Mouse (Mus musculus) CD4-positive, CD25-positive, alpha-beta regulatory T cell, adult 2 months (primary cell): ENCODE data around the gene Vps45.
A peak's percentile ranks its signal among the peaks of the same experiment; 100 is the strongest.

Experiments
- DNase-seq: peaks from one replicate; pipeline ENCODE4 v3.0.0-alpha.2; 2012; ENCODE audit warnings: low read depth, low spot score

Vps45 gene

GRCm38 (mm10) chr3:96038851-96039250 is 19.4 kb downstream of the Vps45 start:
- DNase-seq = no peak

DNA sequence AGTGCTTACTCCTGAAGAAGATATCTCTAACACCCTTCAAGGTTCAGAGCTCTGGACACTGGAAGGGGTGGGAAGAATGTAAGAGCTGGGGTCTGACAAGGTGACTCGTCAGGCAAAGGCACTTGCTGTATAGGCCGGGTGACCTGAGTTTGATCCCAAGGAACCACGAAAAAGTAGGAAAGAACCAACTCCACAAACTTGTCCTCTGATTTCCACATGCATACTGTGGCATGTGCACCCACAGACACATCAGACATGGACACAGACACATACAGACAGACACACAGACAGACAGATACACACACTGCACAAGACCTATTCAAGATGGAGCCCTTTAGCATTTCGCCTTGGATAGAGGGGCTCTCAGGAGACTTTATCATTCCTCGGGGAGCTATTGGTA is 20.1 kb downstream of the Vps45 start:
- DNase-seq = no peak

GRCm38 (mm10) chr3:96036796-96037195 is 21.5 kb downstream of the Vps45 start:
- DNase-seq = no peak

GRCm38 (mm10) chr3:96033046-96033445 is 25.2 kb downstream of the Vps45 start:
- peak; percentile 8 for DNase-seq

GRCm38 (mm10) chr3:96032652-96033017 is 25.6 kb downstream of the Vps45 start:
- DNase-seq = no peak

GRCm38 (mm10) chr3:96031991-96032651 is 26.1 kb downstream of the Vps45 start:
- DNase-seq = peak; percentile 69

- DNase-seq = no peak
Observed at GRCm38 (mm10) chr3:96029766-96030165, 28.5 kb downstream of the Vps45 start.

GRCm38 (mm10) chr3:96029336-96029735 is 28.9 kb downstream of the Vps45 start:
- no peak for DNase-seq

DNA sequence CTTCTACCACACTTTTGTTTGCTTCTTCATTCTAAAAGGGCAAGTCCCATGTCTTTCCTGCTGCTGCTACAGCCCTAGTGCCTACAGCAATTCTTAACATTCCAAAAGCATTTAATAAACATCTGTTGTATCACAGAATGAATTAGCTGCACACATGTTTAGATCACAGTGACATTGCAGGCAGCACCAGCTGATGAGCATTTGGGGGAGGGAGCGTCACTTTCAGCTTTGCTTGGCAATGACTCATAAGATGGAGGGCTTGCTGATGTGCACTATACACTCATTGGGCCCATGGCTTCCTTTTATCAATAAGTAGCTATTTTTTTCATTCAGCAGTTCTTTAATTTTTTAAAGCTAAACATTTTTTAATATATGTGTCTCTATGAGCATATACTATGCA is 30.4 kb downstream of the Vps45 start:
- peak; percentile 21 for DNase-seq

GRCm38 (mm10) chr3:96027145-96027544 is 31.1 kb downstream of the Vps45 start:
- DNase-seq = no peak

DNA sequence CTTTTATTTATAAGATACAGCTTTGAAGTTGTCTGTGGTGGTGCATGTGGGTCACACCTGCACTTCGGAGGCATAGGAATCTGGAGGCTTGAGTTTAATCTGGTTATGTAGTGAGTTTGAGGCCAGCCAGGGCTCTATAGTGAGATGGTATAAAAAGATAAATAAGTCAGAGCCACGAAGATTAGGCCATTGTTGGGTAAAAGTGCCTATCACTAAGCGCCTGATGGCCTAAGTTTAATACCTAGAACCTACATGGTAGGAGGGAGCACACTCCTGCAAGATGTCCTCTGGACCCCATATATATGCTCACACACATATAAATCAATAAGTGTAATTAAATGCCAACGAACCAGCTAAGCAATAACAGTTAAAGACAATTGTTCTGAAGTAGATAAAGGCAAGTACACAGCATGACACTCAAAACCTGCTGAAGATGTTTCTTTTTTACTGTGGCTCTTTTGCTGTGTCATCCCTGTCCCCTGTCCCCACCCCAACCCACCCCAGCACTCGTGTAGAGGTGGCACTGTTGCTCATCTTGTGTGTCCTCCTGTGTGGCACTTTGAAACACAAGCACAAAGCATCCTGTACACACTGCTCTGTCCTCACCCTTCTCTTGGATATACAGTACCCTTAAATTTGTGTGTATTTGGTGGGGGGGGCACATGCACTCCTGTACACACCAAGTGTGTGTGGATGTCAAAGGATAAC is 36.7 kb downstream of the Vps45 start:
- no peak for DNase-seq

GRCm38 (mm10) chr3:96020735-96021134 is 37.5 kb downstream of the Vps45 start:
- no peak for DNase-seq

DNA sequence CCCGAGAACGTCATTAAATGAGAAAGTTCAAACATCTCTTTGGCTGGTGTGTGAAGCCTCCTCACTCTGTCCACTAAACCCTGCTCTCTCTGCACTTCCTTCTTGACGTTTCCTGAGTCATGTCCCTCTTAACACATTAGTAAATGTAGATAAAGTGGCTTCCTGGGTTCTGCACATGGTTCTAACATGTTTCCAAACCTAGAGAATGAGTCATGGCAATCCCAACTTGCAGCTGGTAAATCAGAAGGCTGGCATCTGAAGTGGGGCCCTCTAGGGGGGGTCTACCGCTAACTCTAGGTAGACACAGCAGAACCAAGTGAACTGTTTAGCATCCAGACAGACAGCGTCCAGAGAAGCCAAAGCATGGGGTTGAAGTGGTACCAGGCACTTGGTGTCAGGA is 40.8 kb downstream of the Vps45 start:
- DNase-seq = no peak

GRCm38 (mm10) chr3:96016257-96016889 is 41.9 kb downstream of the Vps45 start:
- DNase-seq = no peak

- no peak for DNase-seq
Observed at GRCm38 (mm10) chr3:96015681-96016080, 42.6 kb downstream of the Vps45 start.

- no peak for DNase-seq
Observed at GRCm38 (mm10) chr3:96012805-96013204, 45.5 kb downstream of the Vps45 start.

DNA sequence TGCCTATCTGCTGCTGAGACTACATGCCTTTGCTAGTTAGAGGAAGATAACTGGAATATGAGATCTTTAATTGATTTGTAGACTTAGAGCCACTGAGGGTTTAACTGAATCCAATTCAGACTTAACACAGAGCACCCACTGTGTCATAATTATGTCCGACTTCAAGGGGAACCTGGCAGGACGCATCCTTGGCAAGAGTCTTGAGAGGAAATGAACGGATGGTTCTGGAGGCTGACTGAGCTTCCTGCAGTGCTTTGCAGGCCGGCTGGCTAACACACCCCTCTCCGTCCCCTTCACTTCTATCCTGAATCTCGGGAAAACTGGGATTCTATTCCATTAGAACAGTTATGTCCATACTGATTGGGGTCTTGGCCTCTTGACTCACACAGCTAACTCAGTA is 49.8 kb downstream of the Vps45 start:
- DNase-seq = no peak

DNA sequence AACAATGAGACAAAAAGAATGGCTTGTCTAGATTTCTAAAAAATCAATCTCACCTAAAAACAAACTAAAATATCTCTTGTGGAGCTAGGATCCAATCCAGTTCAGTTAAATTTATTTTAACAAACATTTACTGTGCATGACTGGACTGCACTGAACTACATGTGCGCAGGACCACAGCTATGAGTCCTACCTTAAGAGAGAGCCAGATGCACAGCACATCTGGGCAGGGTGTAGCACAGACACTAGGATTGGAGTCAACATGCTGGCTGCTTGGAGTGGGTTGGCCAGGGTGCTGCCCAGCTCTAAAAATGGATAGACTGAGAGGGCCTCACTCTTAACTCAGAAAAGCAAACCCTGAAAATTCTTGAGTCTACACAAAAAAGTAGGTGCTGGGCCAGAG is 56.7 kb downstream of the Vps45 start:
- DNase-seq = no peak

- DNase-seq = no peak
Observed at GRCm38 (mm10) chr3:96000921-96001501, 57.3 kb downstream of the Vps45 start.

- DNase-seq = no peak
Observed at GRCm38 (mm10) chr3:96000080-96000632, 58.1 kb downstream of the Vps45 start.

- DNase-seq = no peak
Observed at GRCm38 (mm10) chr3:95999308-96000079, 58.8 kb downstream of the Vps45 start.
